Mouse (Mus musculus): ENCODE results near the gene Trib3.

The Trib3 gene

DNA sequence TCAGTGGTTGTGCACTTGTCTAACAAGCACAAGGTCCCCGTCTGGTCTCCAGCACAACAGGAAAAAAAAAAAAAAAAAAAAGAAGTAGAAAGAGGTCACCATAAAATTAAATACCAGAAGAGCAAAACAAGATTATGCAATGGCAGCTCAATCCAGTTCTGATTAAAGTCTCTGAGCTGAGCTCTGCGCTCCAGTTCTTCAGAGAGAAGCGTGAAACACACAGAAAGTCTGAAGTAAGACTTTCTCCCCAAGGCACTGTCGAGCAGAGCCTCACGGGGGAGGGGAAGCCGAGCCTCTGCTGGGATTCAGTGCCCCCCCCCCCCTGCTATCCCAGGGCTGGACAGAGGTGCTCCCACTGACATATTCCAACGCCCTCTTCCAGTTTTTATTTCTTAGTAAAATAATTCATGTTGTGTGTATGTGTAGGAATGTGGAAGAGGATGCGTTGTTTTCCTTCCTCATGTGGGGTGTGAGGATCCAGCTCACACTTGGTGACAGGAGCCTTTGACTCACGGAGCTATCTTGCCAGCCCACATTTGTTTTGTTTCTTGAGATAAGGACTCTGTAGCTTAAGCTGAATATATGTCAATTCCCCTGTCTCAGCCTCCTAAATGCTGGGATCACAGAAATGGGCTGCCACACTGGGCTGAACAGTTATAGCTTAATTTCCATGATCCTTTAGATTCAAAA is 3.1 kb upstream of the Trib3 start:
- DNase-seq (ENCODE audit: low read depth, low spot score): no peak

DNA sequence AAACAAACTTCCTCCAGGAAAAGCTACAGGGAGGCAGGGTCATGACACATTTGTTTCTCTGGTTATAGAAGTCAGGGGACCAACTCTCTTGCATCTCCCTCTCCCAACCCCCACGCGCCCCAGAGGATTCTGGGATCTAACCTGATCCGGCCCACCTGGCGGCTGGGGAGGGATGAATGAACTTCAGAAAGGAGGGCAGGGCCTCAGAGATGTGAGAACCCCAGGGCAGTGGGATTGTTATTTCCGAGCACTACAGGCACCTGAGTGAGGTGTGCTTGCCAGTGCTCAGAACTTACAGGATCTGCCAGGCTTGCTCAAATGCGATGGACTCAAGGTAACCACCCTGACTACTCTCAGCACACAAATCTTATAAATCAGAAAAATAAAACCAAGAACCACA is 1.6 kb upstream of the Trib3 start:
- no peak for DNase-seq (ENCODE audit: low read depth, low spot score)

- no peak for DNase-seq (ENCODE audit: low read depth, low spot score)
Measured at GRCm38 (mm10) chr2:152344909-152345308, 1.1 kb upstream of the Trib3 start.

DNA sequence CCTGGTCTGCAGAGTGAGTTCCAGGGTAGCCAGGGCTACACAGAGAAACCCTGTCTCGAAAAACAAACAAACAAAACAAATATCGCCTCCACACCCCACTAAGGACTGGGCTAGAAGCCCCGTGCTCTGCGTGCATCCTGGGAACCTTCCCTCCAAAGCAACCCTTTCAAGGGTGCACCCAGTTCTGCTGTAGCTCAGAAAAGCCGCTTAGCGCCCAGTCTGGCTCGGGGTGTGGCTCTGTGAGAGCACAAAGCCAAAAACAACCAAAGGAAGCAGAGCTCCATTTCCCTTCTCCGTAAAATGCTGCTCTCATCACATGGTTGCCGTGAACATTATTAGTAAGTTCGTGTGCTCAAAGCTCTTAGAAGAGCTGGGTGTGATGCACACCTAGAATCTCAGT is 529 bp upstream of the Trib3 start:
- peak; percentile 36 for DNase-seq (ENCODE audit: low read depth, low spot score)

DNA sequence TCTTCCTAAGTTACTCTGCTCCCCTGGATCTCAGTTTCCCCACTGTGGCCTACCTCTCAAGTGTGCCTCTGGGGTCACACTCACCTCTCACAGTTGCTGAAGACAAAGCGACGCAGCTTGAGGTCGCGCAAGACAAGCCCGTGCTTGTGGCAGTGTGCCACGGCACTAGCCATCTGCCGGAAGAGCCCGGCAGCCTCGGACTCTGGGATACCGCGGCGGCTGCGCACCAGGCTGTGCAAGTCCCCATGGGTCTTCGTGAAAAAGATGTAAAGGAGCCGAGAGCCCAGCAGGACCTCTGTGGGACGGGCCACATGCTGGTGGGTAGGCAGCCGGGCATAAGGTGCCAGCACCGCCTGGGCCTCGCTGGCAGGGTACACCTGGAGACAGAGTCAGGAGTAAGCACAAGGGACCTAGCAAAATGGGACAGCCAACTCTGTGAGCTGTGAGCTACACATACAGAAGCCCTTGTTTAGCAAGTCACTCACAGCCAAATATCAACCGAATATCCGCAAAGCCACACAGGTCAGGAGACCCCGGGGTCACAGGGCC is 4.1 kb downstream of the Trib3 start:
- DNase-seq (ENCODE audit: low read depth, low spot score): no peak

- DNase-seq (ENCODE audit: low read depth, low spot score): no peak
Measured at GRCm38 (mm10) chr2:152338319-152338718, 5.5 kb downstream of the Trib3 start.

GRCm38 (mm10) chr2:152337591-152338212 is 6.1 kb downstream of the Trib3 start:
- DNase-seq (ENCODE audit: low read depth, low spot score): no peak

DNA sequence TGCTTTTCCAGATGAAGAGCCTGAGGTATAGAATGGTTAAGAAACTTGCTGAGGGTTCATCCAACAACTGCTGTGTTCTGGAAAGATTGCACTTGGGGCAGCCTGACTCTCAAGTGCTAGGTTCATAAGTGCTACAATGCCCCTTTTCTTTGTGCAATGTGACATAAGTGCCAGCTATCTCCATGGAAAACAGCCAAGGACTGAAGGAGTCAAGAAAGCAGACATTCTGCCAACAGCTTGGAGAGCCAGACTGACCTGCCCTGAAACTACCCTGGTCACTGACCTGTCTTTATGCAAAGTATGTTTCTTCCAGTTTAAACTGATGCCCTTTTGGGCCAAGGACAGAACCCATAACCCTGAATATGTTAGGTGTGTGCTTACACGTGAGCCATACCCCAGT is 7.0 kb downstream of the Trib3 start:
- no peak for DNase-seq (ENCODE audit: low read depth, low spot score)

DNA sequence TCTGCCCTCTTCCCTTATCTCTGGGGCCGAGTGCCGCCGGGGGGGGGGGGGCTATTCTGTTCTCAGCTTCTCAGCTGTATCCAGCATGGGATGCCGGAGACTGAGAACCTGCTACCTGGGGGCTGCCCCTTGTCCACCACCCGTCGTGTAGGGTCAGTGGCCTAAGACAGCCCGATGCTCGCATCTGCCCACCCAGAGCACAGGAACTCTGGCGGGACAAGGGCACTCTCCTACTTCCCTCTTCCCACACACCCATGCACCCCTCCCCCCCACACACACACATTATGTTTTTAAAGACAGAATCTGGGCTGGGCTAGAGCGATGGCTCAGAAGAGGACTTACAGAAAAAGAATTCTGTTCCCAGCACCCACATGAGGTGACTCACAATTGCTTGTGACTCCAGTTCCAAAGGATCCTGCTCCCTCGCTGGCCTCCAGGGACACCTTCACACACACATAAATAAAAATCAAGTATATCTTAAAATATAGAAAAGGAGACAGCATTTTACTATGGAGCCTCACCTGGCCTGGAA is 8.5 kb downstream of the Trib3 start:
- DNase-seq (ENCODE audit: low read depth, low spot score): no peak

- no peak for DNase-seq (ENCODE audit: low read depth, low spot score)
Measured at GRCm38 (mm10) chr2:152333345-152334006, 10.4 kb downstream of the Trib3 start.

DNA sequence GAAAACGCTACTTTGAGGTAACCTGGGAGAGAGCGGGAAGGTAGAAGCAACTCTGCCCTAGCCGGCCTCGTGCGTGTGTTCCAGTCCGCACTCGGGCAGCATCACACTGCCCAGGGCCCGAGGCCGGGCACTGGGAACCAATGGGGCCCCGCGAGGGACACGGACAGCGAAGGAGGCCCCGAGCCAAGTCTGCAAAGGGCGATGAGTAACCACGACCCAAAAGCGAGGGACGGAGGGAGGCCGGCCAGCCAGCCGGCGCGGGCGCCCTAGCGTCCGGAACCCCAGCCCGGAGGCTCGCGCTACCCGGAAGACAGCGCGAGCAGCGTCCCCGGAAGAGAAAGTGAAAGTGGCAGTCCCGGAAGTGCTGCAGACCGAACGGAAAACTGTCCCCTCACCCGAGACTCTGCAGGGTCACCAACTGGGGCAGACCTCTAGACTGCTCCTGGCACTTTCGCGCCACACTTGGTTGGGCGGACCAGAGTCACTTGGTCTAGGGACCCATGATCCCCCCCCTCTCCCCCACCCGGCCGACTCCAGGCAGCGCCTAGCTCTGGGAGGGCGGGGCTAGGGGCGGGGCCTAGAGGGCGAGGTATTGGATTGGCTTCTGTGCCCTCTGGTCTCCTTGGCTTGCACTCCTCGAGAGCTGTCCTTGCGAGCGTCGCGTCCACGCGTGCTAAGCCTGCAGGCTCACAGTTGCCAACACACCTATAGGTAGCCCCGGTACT is 11.6 kb downstream of the Trib3 start, which contains the start of gene Rbck1:
TSS of gene Rbck1 (minus strand) at position 553 of the 725 bp plus-strand sequence.
- DNase-seq (ENCODE audit: low read depth, low spot score): peak; percentile 90

DNA sequence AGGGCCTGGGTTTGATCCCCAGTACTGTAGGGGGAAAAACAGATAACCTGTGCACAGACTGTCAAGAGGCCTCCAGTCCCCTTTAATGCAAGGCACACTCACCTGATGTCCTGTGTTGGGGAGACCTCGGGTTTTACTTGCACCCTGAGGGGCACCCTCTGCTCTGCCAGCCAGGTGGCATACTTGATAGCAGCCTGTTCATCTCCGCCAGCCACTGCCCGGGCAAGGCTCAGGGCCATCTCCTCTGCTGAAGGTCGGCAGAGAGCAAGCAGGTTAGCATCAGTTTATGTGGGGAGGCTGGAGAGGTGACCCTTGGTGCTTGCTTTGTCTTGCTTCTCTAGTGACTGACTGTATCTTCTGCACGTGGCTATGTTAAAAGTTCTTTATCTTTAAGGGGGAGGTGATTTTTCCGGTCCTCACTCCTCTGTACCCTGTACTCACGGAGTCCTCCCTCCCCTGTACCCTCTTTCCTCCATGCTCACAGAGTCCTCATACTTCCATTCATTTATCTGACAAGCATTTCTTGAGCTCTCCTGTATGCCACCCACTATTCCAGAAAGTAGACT is 12.9 kb downstream of the Trib3 start:
- DNase-seq (ENCODE audit: low read depth, low spot score): no peak

DNA sequence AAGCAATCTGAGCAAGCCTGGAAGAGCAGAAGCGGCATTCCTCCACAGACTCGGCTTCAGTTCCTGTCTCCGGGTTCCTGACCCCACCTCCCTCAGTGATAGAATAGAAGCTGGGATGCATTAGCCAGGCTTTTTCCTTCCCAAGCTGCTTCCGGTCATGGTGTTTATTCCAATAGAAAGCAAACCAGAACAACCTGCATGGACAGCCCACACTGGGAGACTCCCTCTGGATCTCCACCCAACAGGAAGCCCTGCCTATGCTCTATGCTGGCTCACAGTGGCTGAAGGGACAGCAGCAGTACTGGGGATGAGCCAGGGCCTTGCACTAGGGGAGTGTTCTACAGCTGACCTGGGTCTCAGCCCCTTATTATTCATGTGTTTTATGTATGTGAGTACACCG is 15.9 kb downstream of the Trib3 start:
- no peak for DNase-seq (ENCODE audit: low read depth, low spot score)

DNA sequence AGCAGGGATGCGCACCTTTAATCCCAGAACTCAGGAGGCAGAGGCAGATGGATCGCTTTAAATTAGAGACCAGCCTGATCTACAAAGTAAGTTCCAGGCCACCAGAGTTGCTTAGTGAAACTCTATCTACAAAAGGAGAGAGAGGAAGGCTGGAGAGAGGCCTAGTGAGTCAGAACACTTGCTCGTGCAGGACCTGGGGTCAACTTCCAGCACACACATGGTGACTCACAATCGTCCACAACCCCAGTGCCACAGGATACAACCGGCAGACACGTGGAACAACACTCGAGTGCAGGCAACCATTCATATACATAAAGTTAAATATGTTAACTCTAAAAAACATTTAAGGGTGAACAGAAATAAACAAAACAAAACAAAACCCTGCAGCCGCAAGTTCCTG is 17.2 kb downstream of the Trib3 start:
- no peak for DNase-seq (ENCODE audit: low read depth, low spot score)

DNA sequence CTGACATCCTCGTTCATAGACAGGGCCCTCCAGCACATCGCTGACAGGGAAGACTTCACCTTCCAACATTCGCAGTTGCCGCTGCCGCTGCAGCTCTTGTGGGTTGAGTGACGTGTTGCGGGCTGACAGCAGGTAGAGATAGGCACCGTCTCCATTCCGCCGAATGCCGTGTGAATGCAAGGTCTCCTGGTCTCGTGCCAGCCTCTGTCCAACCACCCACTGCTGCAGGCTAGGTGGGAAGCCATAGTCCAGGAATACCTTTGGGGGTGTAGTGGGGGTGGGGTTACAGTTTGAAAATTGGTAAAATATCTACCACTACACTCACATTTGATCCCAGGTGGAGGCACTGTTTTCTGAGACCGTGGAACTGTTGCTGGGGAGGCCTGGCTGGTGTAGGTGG is 17.7 kb downstream of the Trib3 start:
- no peak for DNase-seq (ENCODE audit: low read depth, low spot score)

DNA sequence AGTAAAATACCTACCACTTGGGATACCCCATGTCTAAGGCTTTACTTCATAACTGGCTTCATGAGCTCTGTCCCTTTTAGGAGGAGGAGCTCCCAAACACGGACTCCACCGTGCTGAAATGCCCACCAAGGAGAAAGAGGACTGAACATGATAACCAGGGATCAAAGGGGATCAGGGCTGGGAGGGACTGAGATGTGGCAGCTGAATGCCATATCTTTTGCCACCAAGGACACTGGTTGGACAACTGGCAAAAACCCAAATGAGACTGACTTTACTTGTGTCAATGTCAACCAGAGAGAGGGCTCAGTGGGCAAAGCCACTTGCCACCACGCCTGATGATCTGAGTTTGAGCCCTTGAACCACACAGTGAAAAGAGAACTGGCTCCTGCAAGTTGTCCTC is 19.0 kb downstream of the Trib3 start:
- no peak for DNase-seq (ENCODE audit: low read depth, low spot score)

DNA sequence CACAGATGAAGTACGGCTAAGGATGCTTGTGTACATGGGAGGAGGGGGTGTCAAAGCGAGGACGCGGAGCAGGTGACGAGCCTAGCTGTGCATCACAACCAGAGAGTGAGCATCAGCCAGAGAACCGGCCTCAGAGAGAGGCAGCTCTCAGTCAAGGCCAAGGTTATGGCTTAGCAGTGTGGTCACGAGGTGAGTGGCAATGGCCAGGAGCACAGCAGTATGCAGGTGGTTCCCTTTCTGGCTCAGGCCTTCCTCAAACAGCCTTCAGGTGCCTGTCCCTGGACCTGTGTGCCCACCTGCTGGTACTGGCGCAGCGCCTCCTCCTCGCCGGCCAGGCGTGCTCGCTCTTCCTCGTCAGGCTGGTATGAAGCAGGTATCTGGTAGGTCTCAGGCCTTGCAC is 19.9 kb downstream of the Trib3 start:
- no peak for DNase-seq (ENCODE audit: low read depth, low spot score)

- no peak for DNase-seq (ENCODE audit: low read depth, low spot score)
Measured at GRCm38 (mm10) chr2:152322198-152322597, 21.6 kb downstream of the Trib3 start.

DNA sequence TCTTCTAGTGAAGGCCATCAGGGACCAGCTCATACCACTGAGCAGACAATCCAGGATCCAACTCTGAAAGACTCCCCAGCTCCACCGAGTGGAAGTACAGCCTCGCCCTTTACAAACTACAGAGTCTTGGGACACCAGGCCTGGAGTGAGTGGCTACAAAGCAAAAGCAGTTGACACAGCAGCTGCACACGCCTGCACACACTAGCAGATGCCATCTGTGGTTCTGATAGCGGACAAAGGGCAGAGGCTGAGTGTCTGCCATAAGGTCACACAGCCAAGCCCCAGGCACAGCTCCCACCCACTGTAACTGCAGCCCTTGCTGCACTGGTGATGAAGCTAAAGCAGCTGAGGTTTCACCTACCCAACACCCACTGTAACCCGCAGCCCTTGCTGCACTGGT is 22.3 kb downstream of the Trib3 start:
- no peak for DNase-seq (ENCODE audit: low read depth, low spot score)

- no peak for DNase-seq (ENCODE audit: low read depth, low spot score)
Measured at GRCm38 (mm10) chr2:152317054-152317453, 26.8 kb downstream of the Trib3 start.

DNA sequence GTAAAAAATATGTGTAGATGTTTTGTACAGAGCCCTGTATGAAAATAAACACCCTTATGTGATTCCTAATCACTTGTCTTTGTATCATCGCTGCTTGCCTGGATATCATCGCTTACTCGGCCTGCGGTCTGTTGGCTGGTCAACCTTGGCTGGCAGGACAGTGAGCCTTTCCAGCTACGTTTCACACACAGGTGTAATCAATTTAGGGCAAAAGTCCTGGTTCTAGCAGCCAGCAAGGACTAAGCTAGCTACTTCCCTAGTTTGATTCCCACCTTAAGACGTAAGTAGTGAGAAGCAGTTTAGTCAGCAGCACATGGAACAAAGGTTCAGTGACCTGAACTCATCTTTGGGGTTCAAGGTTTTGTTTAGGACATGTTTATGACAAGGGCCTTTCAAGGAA is 29.9 kb downstream of the Trib3 start:
- no peak for DNase-seq (ENCODE audit: low read depth, low spot score)

Data from retina, adult 2 months (tissue).